Mouse (Mus musculus): Measurements from ENCODE around the gene Dmpk. TPM values are rescaled to one million over a fixed set of nuclear protein-coding genes. Genes with fewer than 3 reads are reported as not detected.

The Dmpk gene
- total and polyA plus RNA-seq, 3 experiments = 0.30 to 0.56 (median 0.36) TPM

DNA sequence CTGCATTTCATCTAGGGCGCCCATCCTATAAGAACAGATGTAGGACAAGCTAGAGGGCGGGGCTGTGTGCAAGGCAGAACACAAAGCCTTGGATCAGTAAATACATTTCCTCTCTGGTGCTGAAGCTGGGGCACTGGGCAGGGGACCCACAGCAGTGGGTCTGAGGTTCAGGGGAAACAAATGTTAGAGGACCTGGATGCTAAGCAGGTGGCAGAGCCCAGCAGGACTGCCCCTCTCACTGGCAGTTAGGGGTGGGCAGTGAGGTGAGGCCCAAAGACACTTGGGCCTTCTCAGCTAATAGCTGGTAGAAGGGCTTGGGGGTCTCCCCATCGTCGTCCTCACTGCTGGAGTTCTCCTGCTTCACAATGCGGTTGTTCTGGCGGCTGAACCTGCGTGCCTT, 15.2 kb downstream of the Dmpk start:
- dilution Hi-C loops (cut with MboI; ENCODE audit: extremely low pct_ligation_motif_present, extremely low pct_unique_long_range_greater_than_20kb, low sequenced_read_pairs) = no loop called here
- in situ Hi-C loops (cut with MboI; ENCODE audit: low pct_ligation_motif_present, low pct_unique_long_range_greater_than_20kb, low sequenced_read_pairs) = no loop called here
- TF ChIP-seq TBP (conservative IDR thresholded peaks at IDR 0.05; ENCODE audit: low read depth, low read length) (no peak), MAFK (IDR thresholded peaks at IDR 0.05; ENCODE audit: insufficient replicate concordance, low read length) (no peak), USF2 (conservative IDR thresholded peaks at IDR 0.05; ENCODE audit: low read depth, low read length) (no peak), MEF2A (IDR thresholded peaks at IDR 0.05; ENCODE audit: borderline replicate concordance, low read depth, low read length) (no peak), MXI1 (IDR thresholded peaks at IDR 0.05; ENCODE audit: low read depth, low read length) (no peak), SMC3 (IDR thresholded peaks at IDR 0.05; ENCODE audit: low read depth, low read length) (no peak), PAX5 (IDR thresholded peaks at IDR 0.05; ENCODE audit: low read length) (no peak), SIN3A (IDR thresholded peaks at IDR 0.05; ENCODE audit: low read length) (no peak), USF1 (IDR thresholded peaks at IDR 0.05; ENCODE audit: low read depth, low read length) (no peak), MYC (IDR thresholded peaks at IDR 0.05; ENCODE audit: low read depth, low read length) (no peak), IRF4 (IDR thresholded peaks at IDR 0.05; ENCODE audit: low read depth, low read length) (no peak), CHD2 (IDR thresholded peaks at IDR 0.05; ENCODE audit: low read length) (no peak), E2F4 (IDR thresholded peaks at IDR 0.05; ENCODE audit: insufficient replicate concordance, low read depth, low read length) (no peak), CHD1 (IDR thresholded peaks at IDR 0.05; ENCODE audit: low read depth, low read length) (no peak)
- no peaks in the 10 kb centered on the region for H3K79me2 ChIP-seq (replicated peaks; ENCODE audit: control insufficient read depth, extremely low read depth, insufficient read depth, poor library complexity, severe bottlenecking)
- no peak overlapping the region for H3K9ac ChIP-seq (ENCODE audit: insufficient read depth, low read depth)
- no peaks in the 10 kb centered on the region for H3K36me3 ChIP-seq (replicated peaks in 1 of 2; ENCODE audit: control insufficient read depth in 1 of 2, insufficient read depth in 1 of 2, low read length in 1 of 2)
- no peak overlapping the region for H3K27ac ChIP-seq (ENCODE audit: insufficient read depth, low read depth)
- peaks cover 90% of the 10 kb centered on the region for H3K27me3 ChIP-seq (replicated peaks)
- no peak overlapping the region for H3K4me2 ChIP-seq (ENCODE audit: insufficient read depth, low read depth, poor library complexity, severe bottlenecking)
- DNase-seq (ENCODE audit: extremely low read depth) = no peak
- H3K4me1 ChIP-seq (ENCODE audit: control insufficient read depth in 1 of 2, insufficient read depth in 2 of 2) = peaks cover 3 to 17% of the 10 kb centered on the region in 2 experiments; a peak in 3 of 4 replicates
- H3K9me3 ChIP-seq (replicated peaks; ENCODE audit: low read length) = no peaks in the 10 kb centered on the region
- H3K4me3 ChIP-seq (replicated peaks in 1 of 3; ENCODE audit: low read depth in 2 of 3, low read length in 2 of 3, poor library complexity in 1 of 3) = no peak overlapping the region

DNA sequence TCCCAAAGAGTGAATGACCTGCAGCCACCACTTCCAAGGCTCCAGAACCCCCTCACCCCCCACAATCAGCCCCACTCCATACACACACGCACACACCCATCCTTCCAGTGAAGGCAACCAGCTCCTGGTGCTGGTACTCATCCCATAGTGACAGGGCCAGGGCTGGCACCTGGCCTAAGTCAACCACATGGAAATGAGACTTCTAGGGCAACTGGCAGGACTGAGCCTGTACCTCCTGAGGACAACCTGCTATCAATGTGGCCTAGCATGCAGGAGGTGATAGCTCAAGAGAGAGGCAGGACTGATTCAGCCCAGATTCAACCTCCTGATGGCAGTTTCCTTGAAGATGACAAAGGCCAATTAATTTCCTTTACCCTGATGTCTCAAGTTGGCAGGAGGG, 16.6 kb downstream of the Dmpk start:
- Histone ChIP-seq H3K27me3 (replicated peaks) (peaks cover 97% of the 10 kb centered on the region), H3K4me2 (ENCODE audit: insufficient read depth, low read depth, poor library complexity, severe bottlenecking) (no peak overlapping the region), H3K79me2 (replicated peaks; ENCODE audit: control insufficient read depth, extremely low read depth, insufficient read depth, poor library complexity, severe bottlenecking) (no peaks in the 10 kb centered on the region), H3K27ac (ENCODE audit: insufficient read depth, low read depth) (no peak overlapping the region), H3K9me3 (replicated peaks; ENCODE audit: low read length) (no peaks in the 10 kb centered on the region), H3K4me1 (ENCODE audit: control insufficient read depth in 1 of 2, insufficient read depth in 2 of 2) (peaks cover 5 to 21% of the 10 kb centered on the region in 2 experiments), H3K4me3 (replicated peaks in 1 of 3; ENCODE audit: low read depth in 2 of 3, low read length in 2 of 3, poor library complexity in 1 of 3) (no peak overlapping the region), H3K36me3 (replicated peaks in 1 of 2; ENCODE audit: control insufficient read depth in 1 of 2, insufficient read depth in 1 of 2, low read length in 1 of 2) (no peaks in the 10 kb centered on the region), H3K9ac (ENCODE audit: insufficient read depth, low read depth) (no peak overlapping the region)
- no peak for DNase-seq (ENCODE audit: extremely low read depth)
- in situ Hi-C loops (cut with MboI; ENCODE audit: low pct_ligation_motif_present, low pct_unique_long_range_greater_than_20kb, low sequenced_read_pairs) = no loop called here
- dilution Hi-C loops (cut with MboI; ENCODE audit: extremely low pct_ligation_motif_present, extremely low pct_unique_long_range_greater_than_20kb, low sequenced_read_pairs) = no loop called here
- TF ChIP-seq JUN (IDR thresholded peaks at IDR 0.05; ENCODE audit: insufficient read depth, low read depth, low read length) (no peak), EP300 (IDR thresholded peaks at IDR 0.05; ENCODE audit: low read length) (no peak), SIN3A (IDR thresholded peaks at IDR 0.05; ENCODE audit: low read length) (no peak), ZKSCAN1 (IDR thresholded peaks at IDR 0.05; ENCODE audit: borderline replicate concordance, low read depth, low read length) (no peak), ZNF384 (IDR thresholded peaks at IDR 0.05; ENCODE audit: low read depth, low read length) (no peak), JUND (conservative IDR thresholded peaks at IDR 0.05; ENCODE audit: low read depth, low read length) (no peak), BHLHE40 (IDR thresholded peaks at IDR 0.05; ENCODE audit: low read depth, low read length) (no peak), NELFE (IDR thresholded peaks at IDR 0.05; ENCODE audit: low read depth, low read length) (no peak), USF1 (IDR thresholded peaks at IDR 0.05; ENCODE audit: low read depth, low read length) (no peak), RAD21 (IDR thresholded peaks at IDR 0.05; ENCODE audit: low read depth, low read length) (no peak), TCF12 (IDR thresholded peaks at IDR 0.05; ENCODE audit: low read depth, low read length) (no peak), CTCF (conservative IDR thresholded peaks at IDR 0.05 in 1 of 2, IDR thresholded peaks at IDR 0.05 in 1 of 2; ENCODE audit: low read depth in 2 of 2, low read length in 2 of 2) (no peak)

Data from CH12.LX (cell line).